Mouse (Mus musculus) layer of hippocampus, adult 8-10 months (tissue): Measurements from ENCODE around the gene Mettl18. TPM values are rescaled to one million over a fixed set of nuclear protein-coding genes. Genes with fewer than 3 reads are reported as not detected.
A peak's percentile ranks its signal among the peaks of the same experiment; 100 is the strongest.
"Not testable (repeated sequence)": the region's sequence is repeated elsewhere in the genome, so short reads cannot be mapped to it uniquely, and the experiment has no call there.

ENCODE experiments used
- DNase-seq, 2 experiments: peaks; one replicate each; pipeline ENCODE4 v3.0.0; 2022; ENCODE audit warnings: low spot score in 2 of 2
- total RNA-seq, 4 experiments: library from RNA; stranded (reverse); gene quantifications; 2 replicates each; pipeline ENCODE4 v1.2.4; 2022

Gene Mettl18
- total RNA-seq = 1 to 10 TPM; 5.2 to 8.6 (median 6.7) TPM

- peak; percentile 81 to 87 for DNase-seq
Observed at GRCm38 (mm10) chr1:163994721-163995608, at the start of gene Mettl18, which contains the start of gene BC055324. Mettl18 (plus strand) TSS chr1:163994889. BC055324 (minus strand) TSS chr1:163994796.

DNA sequence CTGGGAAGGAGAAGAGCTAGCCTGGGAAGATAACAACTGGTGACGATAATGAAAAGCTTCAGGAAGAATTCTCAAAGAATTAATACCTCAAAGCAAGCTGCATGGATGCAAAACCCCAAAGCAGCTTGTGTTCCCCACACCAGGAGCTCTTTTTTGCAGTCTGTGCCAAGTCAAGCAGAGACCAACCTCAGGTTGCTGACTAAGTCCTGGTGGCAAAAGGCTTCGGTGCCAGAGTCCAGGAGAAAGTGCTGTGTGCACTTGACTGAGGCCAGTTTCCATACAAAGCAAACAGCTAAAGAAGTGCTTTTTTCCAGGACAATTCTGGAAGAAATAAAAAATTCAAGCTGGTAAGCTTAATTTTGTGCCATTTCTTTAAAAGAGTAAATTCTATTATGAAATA is 41.3 kb upstream of the Mettl18 start:
- DNase-seq = no peak

DNA sequence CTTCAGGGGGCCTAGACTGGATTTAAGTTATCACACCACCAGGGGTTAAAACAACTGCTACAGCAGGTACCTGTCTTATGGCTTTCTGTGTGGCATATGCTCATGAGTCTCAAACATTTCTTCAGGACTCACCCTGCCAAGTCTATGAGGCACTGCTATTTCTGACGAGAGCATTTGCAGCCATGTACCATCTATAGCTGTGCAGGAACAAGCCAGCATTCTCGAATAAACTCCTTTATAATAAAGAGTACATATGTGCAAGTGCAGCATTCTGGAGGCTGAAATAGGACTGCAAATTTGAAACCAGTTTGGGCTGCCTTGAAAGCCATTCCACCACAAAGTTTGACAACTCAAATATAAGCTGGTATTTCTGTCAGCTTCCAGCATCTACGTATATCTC is 36.7 kb upstream of the Mettl18 start:
- DNase-seq = no peak

- DNase-seq = no peak
Observed at GRCm38 (mm10) chr1:163964008-163964689, 30.5 kb upstream of the Mettl18 start.

- DNase-seq = no peak
Observed at GRCm38 (mm10) chr1:163974471-163974870, 20.2 kb upstream of the Mettl18 start.

DNA sequence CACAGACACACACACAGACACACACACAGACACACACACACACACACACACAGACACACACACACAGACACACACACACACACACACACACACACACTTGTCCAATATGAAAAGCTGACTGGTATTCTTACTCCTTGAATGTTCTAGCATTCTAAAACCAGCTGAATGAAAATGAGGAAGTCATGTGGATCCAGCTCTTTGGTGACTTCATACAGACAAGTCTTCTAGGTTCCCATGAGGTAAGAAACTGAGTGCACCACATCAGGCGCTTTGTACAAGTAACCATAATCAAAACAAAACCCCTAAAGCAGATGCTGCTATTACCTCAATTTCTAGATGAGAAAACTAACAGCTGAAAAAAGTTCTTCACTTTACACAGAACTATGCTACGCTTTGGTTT is 19.6 kb upstream of the Mettl18 start:
- DNase-seq = no peak

DNA sequence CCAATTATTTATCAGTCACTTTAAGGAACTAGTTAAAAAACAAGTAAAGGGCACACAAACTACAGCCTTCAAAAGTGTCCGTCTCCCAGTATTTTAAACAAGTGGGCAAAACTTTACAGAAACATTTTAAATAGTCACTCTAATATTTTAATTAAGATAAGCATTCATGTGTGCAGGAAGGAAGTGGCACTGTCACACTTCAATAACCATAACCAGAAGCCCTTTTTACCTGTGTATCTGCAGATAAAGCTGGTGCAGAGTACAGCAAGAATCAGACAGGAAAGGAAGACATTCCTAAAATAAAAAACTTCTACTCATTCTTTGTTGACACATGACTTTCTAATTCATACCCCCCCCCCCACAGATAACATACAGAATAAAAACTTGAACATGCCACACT is 18.2 kb upstream of the Mettl18 start:
- no peak for DNase-seq

- DNase-seq = no peak
Observed at GRCm38 (mm10) chr1:163992371-163992770, 2.3 kb upstream of the Mettl18 start.

- no peak for DNase-seq
Observed at GRCm38 (mm10) chr1:163994173-163994720, 442 bp upstream of the Mettl18 start.

- DNase-seq = no peak
Observed at GRCm38 (mm10) chr1:163995609-163995913, 872 bp downstream of the Mettl18 start.

DNA sequence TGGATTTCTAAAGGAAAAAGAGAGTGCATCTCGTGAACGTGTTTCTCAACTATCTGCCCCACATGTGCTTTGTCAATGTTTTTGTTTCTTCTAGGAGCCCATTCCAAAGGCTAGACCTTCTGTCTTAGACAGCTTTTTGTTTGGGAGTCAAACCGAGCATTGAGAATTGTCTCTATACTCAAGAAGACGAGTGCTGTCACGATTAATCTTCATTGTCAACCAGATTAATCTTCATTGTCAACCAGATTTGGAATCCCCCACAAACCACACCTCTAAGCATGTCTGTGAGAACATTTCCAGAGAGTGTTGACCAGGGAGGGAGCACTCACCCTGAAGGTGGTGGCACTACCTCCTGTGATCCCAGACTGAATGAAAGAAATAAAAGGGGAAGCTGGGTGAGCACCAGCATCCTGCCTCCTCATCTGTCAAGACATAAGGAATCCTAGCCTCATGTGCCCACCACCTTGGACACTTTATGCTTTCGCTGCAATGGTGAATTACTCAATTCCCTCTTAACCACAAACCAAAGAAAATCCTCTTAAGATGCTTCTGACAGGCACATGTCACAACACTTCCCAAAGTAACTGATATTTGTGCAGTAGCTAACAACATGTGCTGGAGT is 7.3 kb downstream of the Mettl18 start:
- no peak for DNase-seq

DNA sequence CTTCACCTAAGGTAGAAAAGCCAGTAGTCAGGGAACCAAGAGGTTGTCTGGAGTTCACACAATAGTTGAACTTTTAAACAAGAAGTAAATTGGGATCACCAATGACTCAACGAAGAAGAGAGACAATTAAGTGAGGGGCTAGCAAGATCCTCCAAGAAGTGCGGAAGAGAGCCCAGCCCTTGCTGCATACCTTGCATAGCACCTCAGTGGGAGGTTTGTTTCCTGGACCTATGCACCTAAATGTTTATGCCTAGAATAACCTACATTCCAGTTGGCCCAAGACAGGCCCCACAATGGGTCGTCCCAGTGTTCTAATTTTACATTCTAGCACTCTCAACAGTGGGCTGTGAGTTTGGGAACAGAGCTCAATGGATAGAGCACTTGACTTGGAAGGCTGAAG is 9.6 kb downstream of the Mettl18 start:
- DNase-seq = no peak

DNA sequence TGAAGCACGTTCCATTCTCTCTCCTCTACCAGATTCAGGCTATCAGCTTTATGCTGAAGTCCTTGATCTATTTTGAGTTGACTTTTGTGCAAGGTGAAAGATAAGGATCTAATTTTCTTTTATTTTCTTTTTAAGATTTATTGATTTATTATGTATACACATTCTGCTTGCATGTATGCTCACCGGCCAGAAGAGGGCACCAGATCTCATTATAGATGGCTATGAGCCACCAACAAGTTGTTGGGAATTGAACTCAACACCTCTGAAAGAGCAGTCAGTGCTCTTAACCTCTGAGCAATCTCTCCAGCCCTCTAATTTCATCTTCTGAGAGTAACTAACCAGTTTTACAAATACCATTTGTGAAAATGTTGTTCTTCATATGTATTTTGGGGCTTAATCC is 14.5 kb downstream of the Mettl18 start:
- no peak for DNase-seq

- no peak for DNase-seq
Observed at GRCm38 (mm10) chr1:164014616-164015015, 19.9 kb downstream of the Mettl18 start.

GRCm38 (mm10) chr1:164018221-164018896 is 23.7 kb downstream of the Mettl18 start:
- DNase-seq = no peak

GRCm38 (mm10) chr1:164019789-164020188 is 25.1 kb downstream of the Mettl18 start:
- DNase-seq = no peak

DNA sequence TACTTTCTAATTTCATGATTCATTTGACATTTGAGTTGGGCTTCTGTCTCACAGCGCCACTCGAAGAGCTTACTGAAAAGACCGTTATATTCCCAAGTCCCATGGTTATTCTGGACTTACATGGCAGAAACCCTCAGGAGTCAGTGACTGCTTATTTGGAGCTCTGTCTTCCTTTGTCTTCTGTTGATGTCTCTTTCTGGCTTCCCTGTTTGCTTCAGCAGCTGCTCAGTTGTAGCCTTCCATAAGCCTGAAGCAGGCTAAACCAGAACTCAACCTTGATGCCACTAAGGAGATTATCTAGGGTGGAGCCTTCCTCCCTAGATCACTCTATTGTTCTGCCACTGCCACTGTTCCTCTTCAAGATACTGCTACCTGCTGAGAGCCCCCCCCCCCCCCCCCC is 26.1 kb downstream of the Mettl18 start:
- not testable (repeated sequence) for DNase-seq

DNA sequence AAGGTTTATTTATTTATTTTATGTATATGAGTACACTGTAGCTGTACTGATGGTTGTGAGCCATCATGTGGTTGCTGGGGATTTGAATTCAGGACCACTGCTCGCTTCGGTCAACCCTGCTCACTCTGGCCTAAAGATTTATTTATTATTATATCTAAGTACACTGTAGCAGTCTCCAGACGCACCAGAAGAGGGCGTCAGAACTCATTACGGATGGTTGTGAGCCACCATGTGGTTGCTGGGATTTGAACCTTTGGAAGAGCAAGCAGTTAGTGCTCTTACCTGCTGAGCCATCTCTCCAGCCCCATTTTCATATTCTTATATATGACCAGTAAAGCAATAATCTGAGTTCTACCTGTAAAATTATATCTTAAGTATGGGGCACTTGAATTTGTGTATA is 27.4 kb downstream of the Mettl18 start:
- DNase-seq = not testable (repeated sequence)

DNA sequence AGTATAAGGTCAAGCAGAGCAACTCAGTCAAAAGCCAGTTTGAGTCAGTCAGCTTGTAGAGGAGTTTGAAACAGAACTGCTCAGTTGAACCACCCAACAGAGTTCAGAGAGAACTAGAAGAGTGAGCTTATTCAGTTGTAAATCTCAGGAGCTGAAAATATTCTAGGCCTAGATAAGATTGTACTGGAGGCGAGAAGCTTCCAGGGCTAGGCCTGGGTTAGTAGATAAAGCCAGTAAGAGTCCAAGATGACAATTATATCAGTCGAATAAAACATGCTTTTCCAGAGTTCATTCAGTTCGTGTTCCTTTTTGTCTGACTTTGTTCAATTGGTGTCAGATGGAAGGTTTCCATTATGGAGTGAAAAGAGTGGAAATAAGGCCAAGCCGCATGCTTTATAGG is 31.0 kb downstream of the Mettl18 start:
- DNase-seq = no peak

GRCm38 (mm10) chr1:164027416-164027815 is 32.7 kb downstream of the Mettl18 start:
- no peak for DNase-seq

- no peak for DNase-seq
Observed at GRCm38 (mm10) chr1:164040385-164041135, 45.9 kb downstream of the Mettl18 start.
